Mouse (Mus musculus) intestine, embryonic 16.5 days (tissue): ENCODE measurements at regions not wholly inside any gene's neighbourhood (a gene's known extent, or its start where the extent isn't known, plus 50 kb on each side); places are given as distances from the start of the nearest gene placed in this dataset.

Experiments used
- ATAC-seq: fragments of 200-750 bp; cut with Nextera tagmentation; 2 replicates; pipeline ENCODE4 v1.8.0; 2017; ENCODE audit warnings: moderate TSS enrichment, moderate library complexity
- H3K27ac ChIP-seq: fragments of 300-500 bp; sonication (generic); 2 replicates; pipeline ENCODE4 v1.5.1; 2014; ENCODE audit warnings: mild to moderate bottlenecking, low read length
- H3K27me3 ChIP-seq: fragments of 300-500 bp; sonication (generic); replicated peaks from 2 replicates; pipeline ENCODE4 v1.6.1; 2014; ENCODE audit warnings: low read length, control low read depth, mixed read lengths; ENCODE audit not compliant: control insufficient read depth, insufficient read depth
- H3K36me3 ChIP-seq: fragments of 300-500 bp; sonication (generic); 2 replicates; pipeline ENCODE4 v1.6.1; 2014; ENCODE audit warnings: low read length, control low read depth; ENCODE audit not compliant: control insufficient read depth, insufficient read depth
- H3K4me1 ChIP-seq: fragments of 300-500 bp; sonication (generic); 2 replicates; pipeline ENCODE4 v1.6.1; 2014; ENCODE audit warnings: low read length, control low read depth, mixed read lengths; ENCODE audit not compliant: control insufficient read depth, insufficient read depth
- H3K4me2 ChIP-seq: fragments of 300-500 bp; sonication (generic); 2 replicates; pipeline ENCODE4 v1.6.1; 2014; ENCODE audit warnings: low read depth, low read length, control low read depth
- H3K4me3 ChIP-seq: fragments of 300-500 bp; sonication (generic); 2 replicates; pipeline ENCODE4 v1.5.1; 2014; ENCODE audit warnings: mild to moderate bottlenecking, low read length
- H3K9ac ChIP-seq: fragments of 300-500 bp; sonication (generic); 2 replicates; pipeline ENCODE4 v1.6.1; 2014; ENCODE audit warnings: low read depth, low read length
- H3K9me3 ChIP-seq: fragments of 300-500 bp; sonication (generic); 2 replicates; pipeline ENCODE4 v1.6.1; 2016; ENCODE audit warnings: low read length, control low read depth; ENCODE audit not compliant: control insufficient read depth
- WGBS: fragments of 180-500 bp; shearing (Covaris S2); extraction: QIAGEN DNeasy Blood & Tissue Kit; methylation state at CpG from one replicate; pipeline ENCODE4 v1.1.7; 2014; 5-methylcytosine and 5-hydroxymethylcytosine counted together

DNA sequence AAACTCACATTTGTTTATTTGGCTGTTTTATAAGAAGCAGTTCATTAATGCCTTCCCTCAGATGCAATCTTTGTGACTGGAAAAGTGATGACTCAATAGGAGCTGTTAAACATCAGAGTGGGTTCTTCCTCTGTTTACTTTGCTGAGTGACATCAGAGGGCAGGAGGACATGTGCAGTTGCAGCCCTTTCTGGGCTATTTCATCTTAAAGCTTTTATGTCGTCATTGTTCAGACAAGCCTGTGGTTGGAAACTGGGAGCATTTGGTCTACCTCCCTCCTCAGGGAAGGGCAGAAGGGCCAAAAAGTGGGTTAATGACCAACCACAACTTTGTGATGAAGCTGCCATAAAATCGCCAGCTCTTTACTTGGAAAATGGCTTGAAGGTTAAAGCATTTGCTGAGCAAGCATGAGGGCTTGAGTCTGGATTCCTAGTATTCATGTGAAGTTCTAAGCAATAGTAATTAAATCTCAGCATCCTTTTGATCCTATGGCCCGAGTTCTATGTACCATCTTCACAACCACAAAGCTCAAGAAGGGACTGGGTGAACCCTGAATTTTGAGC is 103.8 kb upstream of the Igfbp3 start:
- no peak overlapping the region for H3K27ac ChIP-seq
- H3K4me2 ChIP-seq = no peak overlapping the region
- H3K27me3 ChIP-seq = no peaks in the 10 kb centered on the region
- no peak overlapping the region for H3K9ac ChIP-seq
- 41% methylated on average over 3 of the region's 3 CpGs for WGBS
- no peak for ATAC-seq
- no peaks in the 10 kb centered on the region for H3K4me1 ChIP-seq
- no peaks in the 10 kb centered on the region for H3K9me3 ChIP-seq
- no peaks in the 10 kb centered on the region for H3K36me3 ChIP-seq
- H3K4me3 ChIP-seq = no peak overlapping the region

DNA sequence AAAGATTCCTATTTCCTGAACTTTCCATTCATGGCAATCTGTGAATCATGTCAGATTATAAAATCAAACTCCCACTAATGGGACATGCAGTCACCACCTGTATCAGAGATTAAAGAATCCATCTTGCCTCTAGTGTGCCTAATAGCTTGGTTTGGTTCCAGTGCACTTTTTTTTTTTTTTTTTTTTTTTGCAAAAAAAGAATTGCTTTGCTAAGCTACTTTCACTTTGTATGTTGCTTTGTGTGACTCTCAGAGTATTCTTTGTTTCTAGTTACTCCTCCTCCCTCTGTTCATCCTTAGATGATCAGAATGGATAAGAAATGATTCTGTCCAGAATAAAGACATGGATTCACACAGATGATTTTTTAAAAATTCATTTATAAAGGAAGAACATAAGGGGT is 82.5 kb upstream of the Igfbp3 start:
- H3K9ac ChIP-seq = no peak overlapping the region

DNA sequence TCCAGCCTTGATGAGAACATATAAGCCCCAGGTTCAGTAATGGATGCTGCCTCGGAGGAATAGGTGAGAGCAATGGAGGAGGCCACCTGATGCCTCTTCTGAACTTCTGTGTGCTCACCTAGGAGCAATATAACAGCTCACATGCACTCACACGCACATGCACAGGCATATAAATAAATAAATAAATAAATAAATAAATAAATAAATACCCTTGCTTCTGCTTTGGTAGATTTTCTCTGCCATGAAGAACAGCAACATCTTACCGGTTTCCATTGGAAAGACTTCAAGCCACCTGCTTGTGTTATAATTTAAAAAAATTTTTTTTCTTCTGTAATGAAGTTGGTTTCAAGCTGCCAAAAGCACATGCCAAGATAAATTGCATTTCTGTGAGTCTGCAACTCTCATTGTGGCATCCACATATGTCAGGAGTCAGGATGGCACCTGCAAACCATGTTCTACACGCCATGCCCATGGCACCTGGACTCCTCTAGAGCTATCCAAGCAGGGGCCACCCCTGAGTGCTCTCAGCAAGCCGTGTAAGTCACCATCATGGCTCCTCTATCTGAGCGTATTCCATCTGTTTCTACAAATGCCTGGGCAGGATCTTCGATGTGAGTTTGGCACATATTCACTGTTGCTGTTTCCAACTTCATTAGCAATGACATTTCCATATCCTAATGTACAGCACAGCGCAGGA is 75.7 kb upstream of the Igfbp3 start:
- H3K27ac ChIP-seq = no peak overlapping the region
- H3K9me3 ChIP-seq = no peaks in the 10 kb centered on the region
- H3K36me3 ChIP-seq = no peaks in the 10 kb centered on the region
- 86% methylated on average over 8 of the region's 8 CpGs for WGBS
- H3K4me2 ChIP-seq = no peak overlapping the region
- H3K4me3 ChIP-seq = no peak overlapping the region
- H3K27me3 ChIP-seq = no peaks in the 10 kb centered on the region
- ATAC-seq = no peak
- no peak overlapping the region for H3K9ac ChIP-seq
- H3K4me1 ChIP-seq = no peaks in the 10 kb centered on the region

More for the DNA sequence above, 82.5 kb upstream of the Igfbp3 start:
- ATAC-seq = no peak
- Histone ChIP-seq H3K27me3 (no peaks in the 10 kb centered on the region), H3K36me3 (no peaks in the 10 kb centered on the region), H3K9me3 (no peaks in the 10 kb centered on the region), H3K27ac (no peak overlapping the region), H3K4me1 (no peaks in the 10 kb centered on the region), H3K4me2 (no peak overlapping the region), H3K4me3 (no peak overlapping the region)

DNA sequence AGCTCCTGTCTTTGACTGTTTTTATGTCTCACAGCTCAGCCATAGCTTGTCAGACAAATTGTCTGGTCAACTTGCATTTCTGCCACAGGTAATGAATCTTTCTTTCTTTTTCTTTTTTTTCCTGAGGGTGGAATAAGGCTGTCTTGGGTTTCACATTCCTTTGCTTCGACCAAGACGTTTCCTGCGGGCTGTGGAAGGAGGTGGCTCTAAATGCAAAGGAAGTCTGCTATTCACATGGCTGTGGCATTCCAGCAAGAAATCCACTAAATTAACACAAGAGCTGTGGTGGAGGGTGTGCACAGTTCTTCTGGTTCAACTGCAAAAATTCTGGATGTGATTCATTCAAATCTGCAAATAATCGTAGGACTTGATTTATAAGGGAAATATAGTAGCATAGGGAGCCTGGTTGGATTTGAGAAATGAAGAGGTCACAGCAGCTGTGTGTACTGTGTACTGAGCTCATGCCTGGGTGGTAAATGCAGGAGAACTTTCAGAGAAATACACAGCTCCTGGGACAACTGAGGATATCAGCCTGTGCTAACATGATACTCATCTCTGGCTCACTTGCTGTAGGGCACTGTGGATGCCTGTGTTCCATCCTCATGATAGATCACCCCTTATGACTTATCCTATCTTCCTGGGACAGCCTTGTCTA is 71.2 kb upstream of the Igfbp3 start:
- ATAC-seq = no peak
- Histone ChIP-seq H3K27me3 (no peaks in the 10 kb centered on the region), H3K9me3 (no peaks in the 10 kb centered on the region), H3K36me3 (no peaks in the 10 kb centered on the region), H3K27ac (no peak overlapping the region), H3K4me1 (no peaks in the 10 kb centered on the region), H3K4me2 (no peak overlapping the region), H3K4me3 (no peak overlapping the region), H3K9ac (no peak overlapping the region)
- 33% methylated on average over 4 of the region's 4 CpGs for WGBS

DNA sequence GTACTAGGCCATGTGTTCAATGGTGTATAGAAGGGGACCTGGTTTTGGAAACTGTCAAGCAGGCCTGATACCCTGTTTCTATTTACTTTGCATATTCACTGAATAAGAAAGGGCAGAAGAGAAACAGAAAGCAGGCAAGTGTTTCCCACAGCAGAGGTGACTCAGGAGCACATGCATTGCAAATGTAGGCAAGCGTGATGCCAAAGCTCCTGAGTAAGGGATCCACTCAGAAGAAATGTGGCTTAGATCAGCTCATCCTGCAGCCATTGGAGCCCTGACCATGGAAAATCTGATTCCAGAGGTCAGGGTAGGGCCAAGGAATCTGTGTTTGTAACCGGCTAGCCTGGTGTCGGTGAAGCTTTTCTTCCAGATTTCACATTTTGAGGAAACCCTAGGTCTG is 69.3 kb upstream of the Igfbp3 start:
- Histone ChIP-seq H3K4me2 (no peak overlapping the region), H3K27me3 (no peaks in the 10 kb centered on the region), H3K36me3 (no peaks in the 10 kb centered on the region), H3K9ac (no peak overlapping the region), H3K4me3 (no peak overlapping the region), H3K9me3 (no peaks in the 10 kb centered on the region), H3K4me1 (no peaks in the 10 kb centered on the region), H3K27ac (no peak overlapping the region)
- ATAC-seq = no peak
- 92% methylated on average over 3 of the region's 3 CpGs for WGBS

DNA sequence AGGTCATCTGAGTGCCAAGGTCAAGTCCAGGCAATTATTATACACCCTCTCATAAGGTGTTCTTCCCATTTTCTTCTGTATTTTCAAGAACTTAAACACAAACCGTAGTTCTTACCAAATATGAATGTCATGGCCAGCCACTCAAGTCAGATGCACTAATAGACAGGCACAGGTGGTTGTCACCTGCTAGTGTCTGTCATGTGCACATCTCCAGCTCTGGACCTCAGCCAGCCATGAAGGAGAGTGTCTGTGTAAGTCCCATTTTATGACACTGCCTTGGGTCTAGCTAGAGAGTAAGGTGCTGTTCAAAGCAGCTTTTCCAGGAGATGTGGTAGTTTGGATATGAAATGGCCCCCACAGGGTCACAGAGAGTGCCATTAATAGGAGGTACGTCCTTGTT is 68.5 kb upstream of the Igfbp3 start:
- no peak for ATAC-seq
- H3K9ac ChIP-seq = no peak overlapping the region
- H3K9me3 ChIP-seq = no peaks in the 10 kb centered on the region
- no peaks in the 10 kb centered on the region for H3K4me1 ChIP-seq
- no peak overlapping the region for H3K4me3 ChIP-seq
- no peaks in the 10 kb centered on the region for H3K36me3 ChIP-seq
- 82% methylated on average over 2 of the region's 2 CpGs for WGBS
- H3K4me2 ChIP-seq = no peak overlapping the region
- H3K27me3 ChIP-seq = no peaks in the 10 kb centered on the region
- no peak overlapping the region for H3K27ac ChIP-seq

DNA sequence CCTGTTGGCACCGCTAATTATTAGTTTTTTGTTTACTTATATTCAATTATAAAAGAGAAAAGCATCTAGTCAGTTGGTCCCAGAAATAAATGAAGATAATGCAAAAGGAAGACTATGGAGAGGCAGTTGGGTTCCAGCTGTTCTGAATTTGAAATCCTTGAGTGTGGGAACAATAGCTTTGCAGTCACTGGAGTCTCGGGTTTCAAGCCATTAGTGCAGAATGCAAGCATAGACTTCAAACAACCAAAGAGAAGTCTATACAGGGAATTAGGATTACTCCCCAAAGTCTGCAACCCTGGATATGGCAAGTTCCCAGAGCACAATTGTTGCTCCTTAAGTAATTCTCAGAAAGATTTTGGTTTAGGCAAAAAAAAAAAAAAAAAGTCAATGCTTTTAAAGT is 67.9 kb upstream of the Igfbp3 start:
- Histone ChIP-seq H3K9me3 (no peaks in the 10 kb centered on the region), H3K4me2 (no peak overlapping the region), H3K4me1 (no peaks in the 10 kb centered on the region), H3K27me3 (no peaks in the 10 kb centered on the region), H3K36me3 (no peaks in the 10 kb centered on the region), H3K4me3 (no peak overlapping the region), H3K9ac (no peak overlapping the region), H3K27ac (no peak overlapping the region)
- WGBS = 39% methylated on average over 2 of the region's 2 CpGs
- no peak for ATAC-seq

DNA sequence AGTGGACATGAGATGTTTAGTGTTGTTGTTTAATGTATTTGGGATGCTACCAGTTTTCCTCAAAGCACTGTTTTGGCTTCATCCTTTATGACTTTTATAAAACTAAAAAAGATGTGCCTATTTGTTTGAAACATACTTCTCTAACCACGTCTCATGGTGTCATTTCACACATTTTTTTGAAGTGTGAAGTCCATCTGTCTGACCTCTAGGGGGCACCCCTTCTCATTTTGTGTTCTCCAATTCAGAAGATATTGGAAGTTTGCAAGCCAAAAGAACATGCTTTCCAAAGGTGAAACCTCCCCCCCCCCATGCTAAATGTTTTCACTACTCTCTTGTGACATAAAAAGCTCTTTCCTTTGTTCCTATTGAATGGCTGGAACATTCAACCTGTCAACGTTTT is 66.2 kb upstream of the Igfbp3 start:
- no peaks in the 10 kb centered on the region for H3K27me3 ChIP-seq
- H3K9ac ChIP-seq = no peak overlapping the region
- H3K36me3 ChIP-seq = no peaks in the 10 kb centered on the region
- H3K9me3 ChIP-seq = no peaks in the 10 kb centered on the region
- H3K4me2 ChIP-seq = no peak overlapping the region
- H3K4me3 ChIP-seq = no peak overlapping the region
- H3K4me1 ChIP-seq = no peaks in the 10 kb centered on the region
- no peak overlapping the region for H3K27ac ChIP-seq
- no peak for ATAC-seq
- WGBS = 67% methylated on average over 2 of the region's 2 CpGs

DNA sequence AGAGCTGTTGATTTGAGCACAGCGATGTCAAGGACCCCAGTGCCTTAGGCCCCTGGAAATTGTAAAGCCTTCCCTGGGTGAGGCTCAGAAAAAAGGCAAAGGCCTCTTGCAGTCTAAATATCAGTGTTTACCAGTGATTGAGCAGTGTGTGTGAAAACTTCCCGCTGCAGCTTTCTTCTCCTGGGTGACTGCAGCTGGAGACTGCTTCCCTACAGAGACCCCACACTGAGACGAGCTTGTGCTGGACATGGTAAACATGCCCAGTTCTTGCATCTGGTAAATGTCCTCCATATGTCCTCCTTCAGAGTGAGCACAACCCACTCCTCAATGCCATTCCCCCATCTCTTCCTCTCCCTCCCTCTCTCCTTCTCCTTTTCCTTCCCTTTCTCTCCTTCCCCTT is 58.8 kb upstream of the Igfbp3 start:
- ATAC-seq = peak; percentile 48; the same call in 1 of the 2 replicates
- no peaks in the 10 kb centered on the region for H3K27me3 ChIP-seq
- H3K4me1 ChIP-seq = 0 out of 2 replicates have a peak, but pooled peaks cover 2% of the 10 kb centered on the region
- 25% methylated on average over 3 of the region's 3 CpGs for WGBS
- H3K4me2 ChIP-seq = no peak overlapping the region
- peak overlapping the region; percentile 5; the same call in 1 of the 2 replicates for H3K27ac ChIP-seq
- H3K9ac ChIP-seq = no peak overlapping the region
- H3K9me3 ChIP-seq = no peaks in the 10 kb centered on the region
- H3K36me3 ChIP-seq = no peaks in the 10 kb centered on the region
- no peak overlapping the region for H3K4me3 ChIP-seq
